Mouse (Mus musculus): Measurements from ENCODE around the gene Gm12216. TPM values are rescaled to one million over a fixed set of nuclear protein-coding genes. Genes with fewer than 3 reads are reported as not detected.

Gene Gm12216
- polyA plus RNA-seq, 1 experiment from 2014 or later, result 0.25 TPM

DNA sequence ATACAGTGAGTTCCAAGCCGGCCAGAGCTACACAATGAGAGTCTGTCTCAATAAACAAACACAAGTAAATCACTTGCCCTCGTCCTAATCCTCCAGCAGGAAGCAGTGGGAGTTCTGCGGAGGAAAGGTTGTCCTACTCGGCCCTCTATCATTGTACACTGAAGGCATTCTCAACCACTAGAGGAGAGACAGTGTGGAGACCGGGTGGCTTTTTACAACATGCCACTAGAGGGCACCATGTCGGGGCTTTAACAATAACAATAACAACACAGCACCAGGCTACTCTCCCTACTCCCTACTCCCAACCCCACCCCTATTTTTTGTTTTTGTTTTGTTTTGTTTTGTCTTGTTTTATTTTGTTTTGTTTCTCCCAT lies 121.5 kb downstream of the Gm12216 start:
- Histone ChIP-seq H3K4me3 (ENCODE audit: low read depth, low read length) (no peak overlapping the region), H3K27ac (ENCODE audit: low read depth, low read length) (no peak overlapping the region), H3K4me1 (ENCODE audit: control insufficient read depth, insufficient read depth, low read length) (peaks cover 5% of the 10 kb centered on the region), H3K9ac (ENCODE audit: low read length) (no peak overlapping the region), H3K4me2 (no peak overlapping the region), H3K36me3 (ENCODE audit: control insufficient read depth, insufficient read depth, low read length) (no peaks in the 10 kb centered on the region), H3K9me3 (ENCODE audit: control insufficient read depth, low read length) (no peaks in the 10 kb centered on the region), H3K27me3 (ENCODE audit: control insufficient read depth, insufficient read depth, low read length) (no peaks in the 10 kb centered on the region)
- ATAC-seq (ENCODE audit: low FRiP score), result peak; percentile 19; the same call in 1 of the 2 replicates
- 46% methylated on average over 6 of the region's 6 CpGs for WGBS
- peak; percentile 84 for DNase-seq (ENCODE audit: low spot score, missing footprints)

GRCm38 (mm10) chr11:53736771-53737572 lies 122.1 kb downstream of the Gm12216 start:
- ATAC-seq (ENCODE audit: low FRiP score) (peak; percentile 50), DNase-seq (ENCODE audit: low spot score, missing footprints) (peak; percentile 97)
- H3K4me3 ChIP-seq (ENCODE audit: low read depth, low read length), result no peak overlapping the region
- no peak overlapping the region for H3K9ac ChIP-seq (ENCODE audit: low read length)
- H3K9me3 ChIP-seq (ENCODE audit: control insufficient read depth, low read length), result no peaks in the 10 kb centered on the region
- no peak overlapping the region for H3K27ac ChIP-seq (ENCODE audit: low read depth, low read length)
- H3K4me1 ChIP-seq (ENCODE audit: control insufficient read depth, insufficient read depth, low read length), result no peaks in the 10 kb centered on the region
- WGBS, result 50% methylated on average over 14 of the region's 14 CpGs
- H3K4me2 ChIP-seq, result no peak overlapping the region
- no peaks in the 10 kb centered on the region for H3K36me3 ChIP-seq (ENCODE audit: control insufficient read depth, insufficient read depth, low read length)
- H3K27me3 ChIP-seq (ENCODE audit: control insufficient read depth, insufficient read depth, low read length), result no peaks in the 10 kb centered on the region

GRCm38 (mm10) chr11:53735682-53736245 lies 123.3 kb downstream of the Gm12216 start:
- H3K9me3 ChIP-seq (ENCODE audit: control insufficient read depth, low read length), result no peaks in the 10 kb centered on the region
- ATAC-seq (ENCODE audit: low FRiP score) (peak; percentile 79), DNase-seq (ENCODE audit: low spot score, missing footprints) (peak; percentile 95)
- 39% methylated on average over 17 of the region's 17 CpGs for WGBS
- H3K4me3 ChIP-seq (ENCODE audit: low read depth, low read length), result 0 out of 2 replicates have a peak overlapping the region, but pooled peaks have one; percentile 10
- no peaks in the 10 kb centered on the region for H3K27me3 ChIP-seq (ENCODE audit: control insufficient read depth, insufficient read depth, low read length)
- no peaks in the 10 kb centered on the region for H3K36me3 ChIP-seq (ENCODE audit: control insufficient read depth, insufficient read depth, low read length)
- peak overlapping the region; percentile 49 for H3K9ac ChIP-seq (ENCODE audit: low read length)
- no peak overlapping the region for H3K27ac ChIP-seq (ENCODE audit: low read depth, low read length)
- H3K4me2 ChIP-seq, result peak overlapping the region; percentile 38; the same call in 1 of the 2 replicates
- no peaks in the 10 kb centered on the region for H3K4me1 ChIP-seq (ENCODE audit: control insufficient read depth, insufficient read depth, low read length)

GRCm38 (mm10) chr11:53734970-53735681 lies 123.9 kb downstream of the Gm12216 start:
- Histone ChIP-seq H3K4me2 (no peak overlapping the region; the same call in 1 of the 2 replicates), H3K9ac (ENCODE audit: low read length) (no peak overlapping the region), H3K27ac (ENCODE audit: low read depth, low read length) (no peak overlapping the region)

GRCm38 (mm10) chr11:53734431-53734830 lies 124.6 kb downstream of the Gm12216 start:
- Histone ChIP-seq H3K27me3 (ENCODE audit: control insufficient read depth, insufficient read depth, low read length) (no peaks in the 10 kb centered on the region), H3K9ac (ENCODE audit: low read length) (no peak overlapping the region), H3K4me1 (ENCODE audit: control insufficient read depth, insufficient read depth, low read length) (no peaks in the 10 kb centered on the region), H3K9me3 (ENCODE audit: control insufficient read depth, low read length) (no peaks in the 10 kb centered on the region), H3K36me3 (ENCODE audit: control insufficient read depth, insufficient read depth, low read length) (no peaks in the 10 kb centered on the region), H3K4me3 (ENCODE audit: low read depth, low read length) (no peak overlapping the region), H3K27ac (ENCODE audit: low read depth, low read length) (no peak overlapping the region), H3K4me2 (no peak overlapping the region)
- WGBS, result 89% methylated on average over 2 of the region's 2 CpGs
- ATAC-seq (ENCODE audit: low FRiP score) (no peak), DNase-seq (ENCODE audit: low spot score, missing footprints) (no peak)

More at GRCm38 (mm10) chr11:53734970-53735681, 123.9 kb downstream of the Gm12216 start:
- H3K36me3 ChIP-seq (ENCODE audit: control insufficient read depth, insufficient read depth, low read length), result no peaks in the 10 kb centered on the region
- H3K4me1 ChIP-seq (ENCODE audit: control insufficient read depth, insufficient read depth, low read length), result no peaks in the 10 kb centered on the region
- DNase-seq (ENCODE audit: low spot score, missing footprints) (no peak), ATAC-seq (ENCODE audit: low FRiP score) (0 out of 2 replicates have a peak, but pooled peaks have one; percentile 5)
- no peak overlapping the region for H3K4me3 ChIP-seq (ENCODE audit: low read depth, low read length)
- H3K9me3 ChIP-seq (ENCODE audit: control insufficient read depth, low read length), result no peaks in the 10 kb centered on the region
- no peaks in the 10 kb centered on the region for H3K27me3 ChIP-seq (ENCODE audit: control insufficient read depth, insufficient read depth, low read length)
- WGBS, result 73% methylated on average over 18 of the region's 18 CpGs

DNA sequence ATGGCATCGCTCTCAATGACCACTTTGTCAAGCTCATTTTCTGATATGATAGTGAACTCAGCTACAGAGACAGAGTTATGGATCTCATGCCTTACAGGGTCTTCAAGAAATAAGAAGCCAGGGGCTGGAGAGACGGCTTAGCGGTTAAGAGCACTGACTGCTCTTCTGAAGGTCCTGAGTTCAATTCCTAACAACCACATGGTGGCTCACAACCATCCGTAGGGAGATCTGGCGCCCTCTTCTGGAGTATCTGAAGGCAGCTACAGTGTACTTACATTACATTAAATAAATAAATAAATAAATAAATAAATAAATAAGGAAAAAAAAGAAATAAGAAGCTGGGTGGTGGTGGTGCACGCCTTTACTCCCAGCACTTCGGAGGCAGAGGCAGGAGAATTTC lies 125.2 kb downstream of the Gm12216 start:
- Histone ChIP-seq H3K9ac (ENCODE audit: low read length) (no peak overlapping the region), H3K36me3 (ENCODE audit: control insufficient read depth, insufficient read depth, low read length) (no peaks in the 10 kb centered on the region), H3K4me3 (ENCODE audit: low read depth, low read length) (no peak overlapping the region), H3K9me3 (ENCODE audit: control insufficient read depth, low read length) (no peaks in the 10 kb centered on the region), H3K27ac (ENCODE audit: low read depth, low read length) (no peak overlapping the region), H3K27me3 (ENCODE audit: control insufficient read depth, insufficient read depth, low read length) (no peaks in the 10 kb centered on the region), H3K4me2 (no peak overlapping the region), H3K4me1 (ENCODE audit: control insufficient read depth, insufficient read depth, low read length) (no peaks in the 10 kb centered on the region)
- DNase-seq (ENCODE audit: low spot score, missing footprints), result no peak
- 87% methylated on average over 7 of the region's 7 CpGs for WGBS
- no peak for ATAC-seq (ENCODE audit: low FRiP score)

Small RNA genes within 50 kb of the gene (microRNA-seq; reads per million reads assigned to microRNA genes)
- gene Mir7671, result not detected

Other genes with a start within 250 kb of the Gm12216 start
- gene Il4, start 240.6 kb downstream of the Gm12216 start, polyA plus RNA-seq (2014; fragmentation: Nextera tagmentation; extraction: Ambion mirVana), result 1.7 and 3.1 TPM in 2 replicates
- gene Il13, start 224.6 kb downstream of the Gm12216 start, polyA plus RNA-seq (2014; fragmentation: Nextera tagmentation; extraction: Ambion mirVana), result not detected in 2 replicates
- 20.7 and 21.7 TPM in 2 replicates for gene Rad50, start 151.9 kb downstream of the Gm12216 start, polyA plus RNA-seq (2014; fragmentation: Nextera tagmentation; extraction: Ambion mirVana)
- not detected in 2 replicates for gene Il5, start 138.5 kb downstream of the Gm12216 start, polyA plus RNA-seq (2014; fragmentation: Nextera tagmentation; extraction: Ambion mirVana)
- 2.8 and 3.7 TPM in 2 replicates for gene Irf1, start 89.2 kb downstream of the Gm12216 start, polyA plus RNA-seq (2014; fragmentation: Nextera tagmentation; extraction: Ambion mirVana)
- gene Gm17334, start 86.1 kb downstream of the Gm12216 start, polyA plus RNA-seq (2014; fragmentation: Nextera tagmentation; extraction: Ambion mirVana), result not detected in 2 replicates
- gene Slc22a5, start 32.4 kb upstream of the Gm12216 start, polyA plus RNA-seq (2014; fragmentation: Nextera tagmentation; extraction: Ambion mirVana), result 7.9 and 8.1 TPM in 2 replicates
- gene Slc22a21, start 121.1 kb upstream of the Gm12216 start, polyA plus RNA-seq (2014; fragmentation: Nextera tagmentation; extraction: Ambion mirVana), result 2.5 and 2.9 TPM in 2 replicates
- gene Slc22a4, start 168.8 kb upstream of the Gm12216 start, polyA plus RNA-seq (2014; fragmentation: Nextera tagmentation; extraction: Ambion mirVana), result 1.4 and 1.5 TPM in 2 replicates
- 36.1 and 38.4 TPM in 2 replicates for gene Pdlim4, start 209.8 kb upstream of the Gm12216 start, polyA plus RNA-seq (2014; fragmentation: Nextera tagmentation; extraction: Ambion mirVana)
- gene P4ha2, start 240.8 kb upstream of the Gm12216 start, polyA plus RNA-seq (2014; fragmentation: Nextera tagmentation; extraction: Ambion mirVana), result 18.6 and 20.5 TPM in 2 replicates